Mouse (Mus musculus) adrenal gland (tissue): ENCODE data around the gene Gm20878.
"Not testable (repeated sequence)": the region's sequence is repeated elsewhere in the genome, so short reads cannot be mapped to it uniquely, and the experiment has no call there.

Experiments used
- intact Hi-C: fragments of 180-260 bp; cut with DNase I; formaldehyde crosslinking; loops from one replicate; pipeline ENCODE4 v1.15.1; 2025
- long read RNA-seq, 2 experiments: library from polyadenylated mRNA; unstranded; transcript quantifications; one replicate each; pipeline ENCODE4 v2.0.0; 2020; ENCODE audit warnings: borderline replicate concordance in 1 of 2; ENCODE audit not compliant: insufficient replicate concordance in 1 of 2

The Gm20878 gene
- long read RNA-seq, experiment 1 = 0 reads
- long read RNA-seq, experiment 2 = 0 reads

- intact Hi-C loops = not testable (repeated sequence)
Observed at GRCm38 (mm10) chr4:41941272-41941671, at the start of gene Gm20878. Gm20878 (plus strand) TSS chr4:41941572.

GRCm38 (mm10) chr4:41903310-41903709 is 38.1 kb upstream of the Gm20878 start, which contains the start of gene Gm21541:
Gm21541 (plus strand) TSS chr4:41903610.
- intact Hi-C loops = not testable (repeated sequence)

DNA sequence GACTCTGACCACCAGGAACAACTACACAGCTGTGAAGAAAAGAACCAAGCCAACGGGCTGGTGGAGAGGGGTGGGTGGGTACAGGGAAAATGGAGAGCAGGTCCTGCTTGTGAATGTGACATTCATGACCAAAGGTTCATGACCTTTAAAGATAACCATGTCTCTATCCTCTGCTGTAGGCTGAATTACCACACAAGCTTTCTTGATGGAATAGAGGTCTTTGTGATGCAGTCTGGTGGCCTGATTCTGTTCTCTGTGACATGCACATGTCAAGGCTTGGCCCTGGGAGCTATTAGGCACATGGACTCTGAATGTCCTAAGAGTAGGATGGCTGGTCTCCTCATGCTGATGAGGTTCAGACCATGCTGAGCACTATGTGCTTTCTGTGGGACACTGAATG is 24.4 kb downstream of the Gm20878 start, which contains the start of gene Fam205a4:
Gene Fam205a4 (plus strand): TSS at position 301 of the 400 bp plus-strand sequence.
- intact Hi-C loops = not testable (repeated sequence)
